Mouse (Mus musculus) liver, embryonic 16.5 days (tissue): Measurements from ENCODE around the gene Nol6. TPM values are rescaled to one million over a fixed set of nuclear protein-coding genes. Genes with fewer than 3 reads are reported as not detected.
"Not testable (repeated sequence)": the region's sequence is repeated elsewhere in the genome, so short reads cannot be mapped to it uniquely, and the experiment has no call there.

ENCODE experiments used
- ATAC-seq: fragments of 200-750 bp; cut with Nextera tagmentation; 2 replicates; pipeline ENCODE4 v1.8.0; 2017; ENCODE audit warnings: low read depth, mild to moderate bottlenecking, moderate number of reproducible peaks, moderate library complexity
- H3K27ac ChIP-seq: fragments of 300-500 bp; sonication (generic); 2 replicates; pipeline ENCODE4 v1.5.1; 2014; ENCODE audit warnings: mild to moderate bottlenecking, low read length
- H3K27me3 ChIP-seq: fragments of 300-500 bp; sonication (generic); 2 replicates; pipeline ENCODE4 v1.6.1; 2014; ENCODE audit warnings: low read depth, low read length, mixed read lengths; ENCODE audit not compliant: control insufficient read depth, insufficient read depth
- H3K36me3 ChIP-seq: fragments of 300-500 bp; sonication (generic); 2 replicates; pipeline ENCODE4 v1.6.1; 2014; ENCODE audit warnings: mild to moderate bottlenecking; ENCODE audit not compliant: control insufficient read depth, insufficient read depth
- H3K4me1 ChIP-seq: fragments of 300-500 bp; sonication (generic); 2 replicates; pipeline ENCODE4 v1.6.1; 2014; ENCODE audit warnings: low read depth, low read length, mixed read lengths; ENCODE audit not compliant: control insufficient read depth
- H3K4me2 ChIP-seq: fragments of 300-500 bp; sonication (generic); 2 replicates; pipeline ENCODE4 v1.6.1; 2014; ENCODE audit warnings: low read depth, low read length, mixed read lengths
- H3K4me3 ChIP-seq: fragments of 300-500 bp; sonication (generic); 2 replicates; pipeline ENCODE4 v1.5.1; 2014; ENCODE audit warnings: low read depth, mild to moderate bottlenecking, low read length
- H3K9ac ChIP-seq: fragments of 300-500 bp; sonication (generic); 2 replicates; pipeline ENCODE4 v1.6.1; 2014; ENCODE audit warnings: low read depth, low read length
- H3K9me3 ChIP-seq: fragments of 300-500 bp; sonication (generic); replicated peaks from 2 replicates; pipeline ENCODE4 v1.6.1; 2016; ENCODE audit warnings: low read length; ENCODE audit not compliant: control insufficient read depth
- WGBS: fragments of 180-500 bp; shearing (Covaris S2); extraction: QIAGEN DNeasy Blood & Tissue Kit; methylation state at CpG from one replicate; pipeline ENCODE4 v1.1.7; 2014; ENCODE audit not compliant: insufficient replicate concordance; 5-methylcytosine and 5-hydroxymethylcytosine counted together
- polyA plus RNA-seq: library from polyadenylated mRNA; unstranded; fragments of >200 nt; fragmentation: Nextera tagmentation; extraction: Ambion mirVana; gene quantifications from 2 replicates; pipeline ENCODE4 v1.2.1, GENCODE M21; 2015

Nol6 gene
- polyA plus RNA-seq, 1 experiment from 2014 or later, result 10.1 TPM

GRCm38 (mm10) chr4:41082803-41083202, 41.5 kb downstream of the Nol6 start:
- not testable (repeated sequence) for H3K9ac ChIP-seq, H3K4me2 ChIP-seq, H3K27me3 ChIP-seq, H3K4me3 ChIP-seq, H3K9me3 ChIP-seq, H3K36me3 ChIP-seq
- Histone ChIP-seq H3K4me1 (peaks cover 35% of the 10 kb centered on the region), H3K27ac (peak overlapping the region; percentile 54; the same call in 1 of the 2 replicates)
- peak; percentile 46 for ATAC-seq
- WGBS, result 31% methylated on average over 4 of the region's 4 CpGs

GRCm38 (mm10) chr4:41081733-41082132, 42.5 kb downstream of the Nol6 start:
- ATAC-seq, result peak; percentile 62
- peaks cover 24% of the 10 kb centered on the region for H3K4me1 ChIP-seq
- no peaks in the 10 kb centered on the region; the same call in 1 of the 2 replicates for H3K9me3 ChIP-seq
- no peak overlapping the region for H3K9ac ChIP-seq
- H3K36me3 ChIP-seq, result no peaks in the 10 kb centered on the region
- H3K4me3 ChIP-seq, result no peak overlapping the region
- H3K27ac ChIP-seq, result 0 out of 2 replicates have a peak overlapping the region, but pooled peaks have one; percentile 23
- no peak overlapping the region for H3K4me2 ChIP-seq
- 46% methylated on average over 5 of the region's 5 CpGs for WGBS
- H3K27me3 ChIP-seq, result no peaks in the 10 kb centered on the region

- Histone ChIP-seq H3K4me3 (no peak overlapping the region), H3K4me2 (no peak overlapping the region), H3K36me3 (no peaks in the 10 kb centered on the region), H3K9ac (no peak overlapping the region), H3K27me3 (no peaks in the 10 kb centered on the region; the same call in 1 of the 2 replicates), H3K27ac (no peak overlapping the region), H3K4me1 (peaks cover 15% of the 10 kb centered on the region), H3K9me3 (no peaks in the 10 kb centered on the region; the same call in 1 of the 2 replicates)
- ATAC-seq, result no peak
- 36% methylated on average over 6 of the region's 6 CpGs for WGBS
These were observed 45.5 kb downstream of the Nol6 start for GRCm38 (mm10) chr4:41078726-41079125.

GRCm38 (mm10) chr4:41074461-41074860, 49.8 kb downstream of the Nol6 start:
- 73% methylated on average over 6 of the region's 6 CpGs for WGBS
- H3K9me3 ChIP-seq, result no peaks in the 10 kb centered on the region
- H3K4me2 ChIP-seq, result no peak overlapping the region
- no peak for ATAC-seq
- H3K9ac ChIP-seq, result no peak overlapping the region
- H3K36me3 ChIP-seq, result no peaks in the 10 kb centered on the region
- no peaks in the 10 kb centered on the region; the same call in 1 of the 2 replicates for H3K27me3 ChIP-seq
- H3K27ac ChIP-seq, result no peak overlapping the region
- H3K4me1 ChIP-seq, result no peaks in the 10 kb centered on the region
- no peak overlapping the region for H3K4me3 ChIP-seq

GRCm38 (mm10) chr4:41073008-41073817, 51.0 kb downstream of the Nol6 start:
- H3K4me1 ChIP-seq, result no peaks in the 10 kb centered on the region
- H3K9ac ChIP-seq, result no peak overlapping the region
- WGBS, result 31% methylated on average over 12 of the region's 12 CpGs
- no peak overlapping the region for H3K27ac ChIP-seq
- no peaks in the 10 kb centered on the region; the same call in 1 of the 2 replicates for H3K27me3 ChIP-seq
- no peak for ATAC-seq
- H3K9me3 ChIP-seq, result no peaks in the 10 kb centered on the region
- no peaks in the 10 kb centered on the region for H3K36me3 ChIP-seq
- no peak overlapping the region for H3K4me3 ChIP-seq
- H3K4me2 ChIP-seq, result no peak overlapping the region

GRCm38 (mm10) chr4:41071500-41072429, 52.5 kb downstream of the Nol6 start:
- no peaks in the 10 kb centered on the region for H3K4me1 ChIP-seq
- H3K9me3 ChIP-seq, result no peaks in the 10 kb centered on the region
- H3K27me3 ChIP-seq, result no peaks in the 10 kb centered on the region; the same call in 1 of the 2 replicates
- H3K36me3 ChIP-seq, result no peaks in the 10 kb centered on the region
- WGBS, result 69% methylated on average over 14 of the region's 14 CpGs
- H3K9ac ChIP-seq, result no peak overlapping the region
- no peak overlapping the region for H3K27ac ChIP-seq
- H3K4me2 ChIP-seq, result no peak overlapping the region
- H3K4me3 ChIP-seq, result no peak overlapping the region
- ATAC-seq, result no peak

GRCm38 (mm10) chr4:41065196-41065595, 59.1 kb downstream of the Nol6 start:
- Histone ChIP-seq H3K36me3 (no peaks in the 10 kb centered on the region), H3K4me3 (no peak overlapping the region), H3K9me3 (no peaks in the 10 kb centered on the region), H3K27ac (no peak overlapping the region), H3K4me2 (no peak overlapping the region), H3K27me3 (no peaks in the 10 kb centered on the region; the same call in 1 of the 2 replicates), H3K9ac (no peak overlapping the region), H3K4me1 (peaks cover 7% of the 10 kb centered on the region)
- 71% methylated on average over 4 of the region's 4 CpGs for WGBS
- ATAC-seq, result no peak
